In genomic region chr7:127573503-127574008, GRCm38 (mm10) we compare ENCODE assay signal across 8 mouse cellular contexts. TPM values are rescaled to one million over a fixed set of nuclear protein-coding genes. Genes with fewer than 3 reads are reported as not detected.
DNase-seq lines count a peak whose midpoint lies in the region; ATAC-seq and TF ChIP-seq lines count a peak whose summit lies in the region.

No protein-coding gene starts in this region.

- no peaks in the 10 kb centered on the region for H3K27me3 ChIP-seq in lung, embryonic 14.5 days (ENCODE audit: insufficient read depth, low read length)
- H3K27me3 ChIP-seq in forebrain, embryonic 13.5 days: no peaks in the 10 kb centered on the region
- no peaks in the 10 kb centered on the region for H3K27me3 ChIP-seq in limb, embryonic 13.5 days
- no peaks in the 10 kb centered on the region for H3K27me3 ChIP-seq in splenic B cell, adult 2 months (ENCODE audit: control insufficient read depth, insufficient read depth, low read length, poor library complexity, severe bottlenecking)

- no peaks in the 10 kb centered on the region for H3K9me3 ChIP-seq in lung, embryonic 14.5 days (ENCODE audit: low read depth, low read length)
- H3K9me3 ChIP-seq in forebrain, embryonic 13.5 days (replicated peaks): no peaks in the 10 kb centered on the region
- no peaks in the 10 kb centered on the region for H3K9me3 ChIP-seq in limb, embryonic 13.5 days

- TF ChIP-seq CTCF in lung, embryonic 14.5 days (IDR thresholded peaks at IDR 0.05; ENCODE audit: low read depth): no peak
- no peak for TF ChIP-seq CTCF in brain, embryonic 14.5 days (IDR thresholded peaks at IDR 0.05; ENCODE audit: borderline replicate concordance, extremely low read depth, insufficient read depth, insufficient read length)

- H3K36me3 ChIP-seq in lung, embryonic 14.5 days (ENCODE audit: insufficient read depth): peaks cover 20% of the 10 kb centered on the region
- peaks cover 28% of the 10 kb centered on the region for H3K36me3 ChIP-seq in forebrain, embryonic 13.5 days (ENCODE audit: poor library complexity, severe bottlenecking)
- H3K36me3 ChIP-seq in limb, embryonic 13.5 days: peaks cover 29% of the 10 kb centered on the region
- H3K36me3 ChIP-seq in splenic B cell, adult 2 months (ENCODE audit: control insufficient read depth, insufficient read depth, low read length, poor library complexity, severe bottlenecking): peaks cover 3% of the 10 kb centered on the region; the same call in 1 of the 2 replicates

- H3K27ac ChIP-seq in lung, embryonic 14.5 days (ENCODE audit: low read depth): no peak overlapping the region
- H3K27ac ChIP-seq in forebrain, embryonic 13.5 days: peak overlapping the region; percentile 54; the same call in 1 of the 2 replicates
- H3K27ac ChIP-seq in limb, embryonic 13.5 days: peak overlapping the region; percentile 61; the same call in 1 of the 2 replicates

- ATAC-seq in lung, embryonic 14.5 days (ENCODE audit: insufficient read depth): peak; percentile 50
- peak; percentile 73; the same call in 1 of the 2 replicates for ATAC-seq in forebrain, embryonic 13.5 days
- peak; percentile 70 for ATAC-seq in limb, embryonic 13.5 days (ENCODE audit: low FRiP score, low read depth)

- H3K9ac ChIP-seq in lung, embryonic 14.5 days: peak overlapping the region; percentile 77
- peak overlapping the region; percentile 91 for H3K9ac ChIP-seq in forebrain, embryonic 13.5 days
- H3K9ac ChIP-seq in limb, embryonic 13.5 days: peak overlapping the region; percentile 83

- no peak for DNase-seq in lung, embryonic 14.5 days
- no peak for DNase-seq in lung, postnatal 14 days
- DNase-seq in brain, embryonic 14.5 days (ENCODE audit: low read depth): peak; percentile 15
- DNase-seq in splenic B cell, adult 2 months (ENCODE audit: low read depth, low spot score): peak; percentile 34
- DNase-seq in right cerebral cortex, postnatal 14 days: no peak
- DNase-seq in frontal cortex, postnatal 25 days (ENCODE audit: low spot score in 2 of 2): no peak

- 1% methylated on average over 15 of the region's 28 CpGs for WGBS in lung, embryonic 14.5 days
- under 1% methylated on average over 19 of the region's 28 CpGs for WGBS in forebrain, embryonic 13.5 days
- 0% methylated on average over 19 of the region's 28 CpGs for WGBS in limb, embryonic 13.5 days

- H3K4me2 ChIP-seq in lung, embryonic 14.5 days: peak overlapping the region; percentile 92
- H3K4me2 ChIP-seq in forebrain, embryonic 13.5 days: peak overlapping the region; percentile 98
- peak overlapping the region; percentile 97 for H3K4me2 ChIP-seq in limb, embryonic 13.5 days (replicated peaks)

- peak overlapping the region; percentile 71 for H3K4me3 ChIP-seq in lung, embryonic 14.5 days (ENCODE audit: low read depth, low read length)
- peak overlapping the region; percentile 84 for H3K4me3 ChIP-seq in forebrain, embryonic 13.5 days
- peak overlapping the region; percentile 85 for H3K4me3 ChIP-seq in limb, embryonic 13.5 days

- 0 out of 2 replicates have a peak, but pooled peaks cover 3% of the 10 kb centered on the region for H3K4me1 ChIP-seq in lung, embryonic 14.5 days (ENCODE audit: insufficient read depth)
- peaks cover 27% of the 10 kb centered on the region for H3K4me1 ChIP-seq in forebrain, embryonic 13.5 days
- H3K4me1 ChIP-seq in limb, embryonic 13.5 days: peaks cover 22% of the 10 kb centered on the region

- no peak for TF ChIP-seq POLR2A in brain, embryonic 14.5 days (IDR thresholded peaks at IDR 0.05; ENCODE audit: borderline replicate concordance, extremely low read depth, insufficient read depth, insufficient read length, poor library complexity, severe bottlenecking)

RNA-seq across cellular contexts. Expression of gene Phkg2, which starts 0.4 kb away (rescaled TPM):
- polyA plus RNA-seq in lung, embryonic 14.5 days (2014; fragmentation: Nextera tagmentation; extraction: Ambion mirVana): 31.3 and 39.3 TPM in 2 replicates
- polyA plus RNA-seq in brain, embryonic 14.5 days (2012; rRNA removed): 108 and 126 TPM in 2 replicates
- polyA plus RNA-seq in forebrain, embryonic 13.5 days (2015; fragmentation: Nextera tagmentation; extraction: Ambion mirVana): 58.6 and 63.4 TPM in 2 replicates
- 39.0 and 42.2 TPM in 2 replicates for polyA plus RNA-seq in limb, embryonic 13.5 days (2015; fragmentation: Nextera tagmentation; extraction: Ambion mirVana)

RNA-seq across cellular contexts. Expression of gene Tmem265, which starts 12.4 kb away (rescaled TPM):
- 4.0 and 6.3 TPM in 2 replicates for polyA plus RNA-seq in lung, embryonic 14.5 days (2014; fragmentation: Nextera tagmentation; extraction: Ambion mirVana)
- polyA plus RNA-seq in brain, embryonic 14.5 days (2012; rRNA removed): 2.0 and 3.2 TPM in 2 replicates
- 5.0 and 5.7 TPM in 2 replicates for polyA plus RNA-seq in forebrain, embryonic 13.5 days (2015; fragmentation: Nextera tagmentation; extraction: Ambion mirVana)
- 6.4 and 8.8 TPM in 2 replicates for polyA plus RNA-seq in limb, embryonic 13.5 days (2015; fragmentation: Nextera tagmentation; extraction: Ambion mirVana)

RNA-seq across cellular contexts. Expression of gene Ccdc189, which starts 14.8 kb away (rescaled TPM):
- polyA plus RNA-seq in lung, embryonic 14.5 days (2014; fragmentation: Nextera tagmentation; extraction: Ambion mirVana): 8.6 and 9.1 TPM in 2 replicates
- 11.9 and 16.0 TPM in 2 replicates for polyA plus RNA-seq in brain, embryonic 14.5 days (2012; rRNA removed)
- 13.8 and 15.6 TPM in 2 replicates for polyA plus RNA-seq in forebrain, embryonic 13.5 days (2015; fragmentation: Nextera tagmentation; extraction: Ambion mirVana)
- 9.2 and 9.6 TPM in 2 replicates for polyA plus RNA-seq in limb, embryonic 13.5 days (2015; fragmentation: Nextera tagmentation; extraction: Ambion mirVana)

RNA-seq across cellular contexts. Expression of gene Rnf40, which starts 15.0 kb away (rescaled TPM):
- polyA plus RNA-seq in lung, embryonic 14.5 days (2014; fragmentation: Nextera tagmentation; extraction: Ambion mirVana): 46.7 and 47.6 TPM in 2 replicates
- polyA plus RNA-seq in brain, embryonic 14.5 days (2012; rRNA removed): 50.4 and 56.0 TPM in 2 replicates
- polyA plus RNA-seq in forebrain, embryonic 13.5 days (2015; fragmentation: Nextera tagmentation; extraction: Ambion mirVana): 43.1 and 51.9 TPM in 2 replicates
- polyA plus RNA-seq in limb, embryonic 13.5 days (2015; fragmentation: Nextera tagmentation; extraction: Ambion mirVana): 51.6 and 54.9 TPM in 2 replicates

RNA-seq across cellular contexts. Expression of gene Zfp629, which starts 42.0 kb away (rescaled TPM):
- 14.2 and 16.9 TPM in 2 replicates for polyA plus RNA-seq in lung, embryonic 14.5 days (2014; fragmentation: Nextera tagmentation; extraction: Ambion mirVana)
- 38.7 and 44.4 TPM in 2 replicates for polyA plus RNA-seq in brain, embryonic 14.5 days (2012; rRNA removed)
- polyA plus RNA-seq in forebrain, embryonic 13.5 days (2015; fragmentation: Nextera tagmentation; extraction: Ambion mirVana): 18.6 and 22.0 TPM in 2 replicates
- polyA plus RNA-seq in limb, embryonic 13.5 days (2015; fragmentation: Nextera tagmentation; extraction: Ambion mirVana): 16.2 and 19.2 TPM in 2 replicates

Comparison
In these comparisons a context has a peak if more than half of its experiments do, and no peak if none do; other contexts are left out.
1. DNase-seq: peak in brain, embryonic 14.5 days (single experiment) and splenic B cell, adult 2 months (single experiment); none in lung, embryonic 14.5 days (single experiment), lung, postnatal 14 days (single experiment), right cerebral cortex, postnatal 14 days (single experiment) and frontal cortex, postnatal 25 days (0 of 2).
2. Peak in every context shown above with its lines, with median percentiles within 50 percentile points of each other: ATAC-seq, H3K4me2 ChIP-seq, H3K4me3 ChIP-seq and H3K9ac ChIP-seq.